Mouse (Mus musculus): ENCODE data around the gene Mrrf. TPM values are rescaled to one million over a fixed set of nuclear protein-coding genes. Genes with fewer than 3 reads are reported as not detected.
"Not testable (repeated sequence)": the region's sequence is repeated elsewhere in the genome, so short reads cannot be mapped to it uniquely, and the experiment has no call there.

The Mrrf gene
- polyA plus RNA-seq, 1 experiment from 2014 or later: 11.1 TPM

DNA sequence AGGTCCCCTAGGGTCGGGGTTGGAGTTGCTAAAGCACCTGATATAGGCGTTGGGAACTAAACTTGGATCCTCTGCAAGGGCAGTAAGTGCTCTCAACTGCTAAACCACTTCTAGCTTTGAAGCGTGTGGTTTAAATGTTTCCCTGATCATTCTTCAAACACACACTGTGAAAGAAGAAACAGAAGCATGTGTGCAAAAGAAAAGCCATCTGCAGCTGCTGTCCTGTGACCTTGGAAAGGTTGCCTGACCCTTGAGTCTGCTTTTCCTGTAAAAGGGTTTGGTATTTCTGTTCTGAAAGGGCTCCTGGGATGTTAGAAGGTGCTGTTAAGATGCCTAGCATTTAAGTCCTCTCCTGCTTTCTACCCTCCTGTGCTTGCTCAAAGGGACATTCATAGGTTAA, 43.3 kb downstream of the Mrrf start:
- no peaks in the 10 kb centered on the region for H3K4me1 ChIP-seq (ENCODE audit: insufficient read depth)
- 75% methylated on average over 3 of the region's 3 CpGs for WGBS (ENCODE audit: insufficient replicate concordance)
- ATAC-seq: no peak
- no peak for DNase-seq
- no peak overlapping the region for H3K27ac ChIP-seq (ENCODE audit: low read depth)
- no peak overlapping the region for H3K9ac ChIP-seq (replicated peaks)
- no peaks in the 10 kb centered on the region for H3K27me3 ChIP-seq (ENCODE audit: insufficient read depth, low read length)
- peaks cover 16% of the 10 kb centered on the region; the same call in 1 of the 2 replicates for H3K36me3 ChIP-seq (replicated peaks; ENCODE audit: insufficient read depth, low read length)
- H3K4me2 ChIP-seq (ENCODE audit: low read depth, low read length): no peak overlapping the region
- H3K4me3 ChIP-seq (ENCODE audit: low read depth, low read length): no peak overlapping the region
- no peak for TF ChIP-seq CTCF (IDR thresholded peaks at IDR 0.05; ENCODE audit: low read depth)
- TF ChIP-seq EP300 (IDR thresholded peaks at IDR 0.05; ENCODE audit: low read depth): no peak
- no peaks in the 10 kb centered on the region for H3K9me3 ChIP-seq (ENCODE audit: low read length)

GRCm38 (mm10) chr2:36181587-36182368, 45.6 kb downstream of the Mrrf start:
- H3K9me3 ChIP-seq (ENCODE audit: low read length); H3K27me3 ChIP-seq (ENCODE audit: insufficient read depth, low read length); H3K4me1 ChIP-seq (ENCODE audit: insufficient read depth); DNase-seq; H3K9ac ChIP-seq (replicated peaks); H3K4me2 ChIP-seq (ENCODE audit: low read depth, low read length); ATAC-seq; H3K27ac ChIP-seq (ENCODE audit: low read depth): not testable (repeated sequence)
- Histone ChIP-seq H3K36me3 (replicated peaks; ENCODE audit: insufficient read depth, low read length) (peaks cover 16% of the 10 kb centered on the region; the same call in 1 of the 2 replicates), H3K4me3 (ENCODE audit: low read depth, low read length) (peak overlapping the region; percentile 36; the same call in 1 of the 2 replicates)
- 86% methylated on average over 4 of the region's 4 CpGs for WGBS (ENCODE audit: insufficient replicate concordance)

DNA sequence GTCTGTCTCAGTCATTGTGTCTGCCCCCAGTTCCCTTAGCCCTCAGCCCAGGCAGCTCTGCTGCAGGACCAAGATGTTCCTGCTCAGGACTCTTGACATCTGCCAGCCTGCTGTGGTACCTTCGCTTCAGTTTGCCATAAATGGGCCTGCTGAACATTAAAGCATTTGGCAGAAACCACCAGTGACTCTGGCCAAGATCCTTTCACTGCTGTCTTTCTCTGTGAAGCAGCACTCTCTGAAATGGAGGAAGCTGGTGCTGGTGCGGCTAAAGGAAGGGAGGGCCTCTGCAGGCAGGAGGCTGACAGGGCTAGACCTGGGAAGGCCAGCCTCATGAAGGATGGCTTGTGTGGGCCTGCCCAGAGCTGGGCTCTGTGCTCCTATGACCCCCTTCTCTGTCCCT, 47.1 kb downstream of the Mrrf start:
- TF ChIP-seq EP300 (IDR thresholded peaks at IDR 0.05; ENCODE audit: low read depth) (no peak), CTCF (IDR thresholded peaks at IDR 0.05; ENCODE audit: low read depth) (no peak)
- no peaks in the 10 kb centered on the region for H3K27me3 ChIP-seq (ENCODE audit: insufficient read depth, low read length)
- peaks cover 8% of the 10 kb centered on the region; the same call in 1 of the 2 replicates for H3K36me3 ChIP-seq (replicated peaks; ENCODE audit: insufficient read depth, low read length)
- no peaks in the 10 kb centered on the region for H3K4me1 ChIP-seq (ENCODE audit: insufficient read depth)
- no peak overlapping the region for H3K27ac ChIP-seq (ENCODE audit: low read depth)
- ATAC-seq (no peak), DNase-seq (no peak)
- no peak overlapping the region for H3K9ac ChIP-seq (replicated peaks)
- WGBS (ENCODE audit: insufficient replicate concordance): 81% methylated on average over 2 of the region's 2 CpGs
- no peak overlapping the region for H3K4me3 ChIP-seq (ENCODE audit: low read depth, low read length)
- H3K4me2 ChIP-seq (ENCODE audit: low read depth, low read length): no peak overlapping the region
- H3K9me3 ChIP-seq (ENCODE audit: low read length): no peaks in the 10 kb centered on the region

DNA sequence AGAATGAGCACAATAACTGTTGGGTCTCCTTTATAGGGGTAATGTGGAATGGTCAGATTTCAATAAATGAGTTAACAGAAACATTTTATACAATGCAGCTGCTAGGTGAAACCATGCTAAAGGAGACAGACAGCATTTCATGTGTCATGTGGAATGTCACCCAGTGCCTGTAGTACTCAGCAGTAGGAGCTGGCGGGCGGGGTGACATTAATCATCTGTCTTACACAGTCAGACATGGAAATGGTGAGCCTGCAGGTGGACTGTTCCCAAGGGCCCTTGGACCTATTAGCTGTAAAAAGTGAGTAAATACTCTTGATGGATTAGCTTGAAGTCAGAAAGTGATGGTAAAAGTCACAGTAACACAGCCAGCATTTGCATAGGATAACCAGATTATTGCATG, 48.0 kb downstream of the Mrrf start:
- TF ChIP-seq EP300 (IDR thresholded peaks at IDR 0.05; ENCODE audit: low read depth): no peak
- no peak for TF ChIP-seq CTCF (IDR thresholded peaks at IDR 0.05; ENCODE audit: low read depth)
- Histone ChIP-seq H3K4me1 (ENCODE audit: insufficient read depth) (no peaks in the 10 kb centered on the region), H3K27me3 (ENCODE audit: insufficient read depth, low read length) (no peaks in the 10 kb centered on the region), H3K4me3 (ENCODE audit: low read depth, low read length) (no peak overlapping the region), H3K36me3 (replicated peaks; ENCODE audit: insufficient read depth, low read length) (peaks cover 1% of the 10 kb centered on the region; the same call in 1 of the 2 replicates), H3K27ac (ENCODE audit: low read depth) (no peak overlapping the region), H3K9ac (replicated peaks) (no peak overlapping the region), H3K9me3 (ENCODE audit: low read length) (no peaks in the 10 kb centered on the region), H3K4me2 (ENCODE audit: low read depth, low read length) (no peak overlapping the region)
- WGBS (ENCODE audit: insufficient replicate concordance): 86% methylated on average over 2 of the region's 2 CpGs
- ATAC-seq: no peak
- no peak for DNase-seq

DNA sequence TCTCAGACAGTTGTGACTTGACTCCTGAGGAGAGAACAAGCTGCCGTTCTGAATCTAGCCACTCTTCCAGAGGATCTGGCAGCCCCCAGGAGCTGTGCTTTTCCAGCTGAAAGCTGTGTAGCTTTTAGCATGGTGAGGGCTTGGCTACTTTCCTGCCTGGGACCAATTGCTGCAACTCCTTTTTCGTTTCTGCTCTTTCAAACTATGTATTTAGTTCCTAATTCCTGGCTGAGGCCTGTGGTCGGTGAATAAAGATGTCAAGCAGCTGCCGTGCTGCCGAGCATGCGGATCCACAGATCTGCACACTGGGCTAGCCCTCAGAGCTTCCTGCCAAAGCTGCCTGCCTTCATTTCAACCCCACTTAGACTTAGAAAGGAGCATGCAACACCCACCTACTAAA, 48.7 kb downstream of the Mrrf start:
- no peak overlapping the region for H3K4me2 ChIP-seq (ENCODE audit: low read depth, low read length)
- H3K27me3 ChIP-seq (ENCODE audit: insufficient read depth, low read length): no peaks in the 10 kb centered on the region
- DNase-seq: no peak
- no peak for ATAC-seq
- no peaks in the 10 kb centered on the region for H3K36me3 ChIP-seq (replicated peaks; ENCODE audit: insufficient read depth, low read length)
- H3K27ac ChIP-seq (ENCODE audit: low read depth): no peak overlapping the region
- 70% methylated on average over 6 of the region's 6 CpGs for WGBS (ENCODE audit: insufficient replicate concordance)
- H3K4me1 ChIP-seq (ENCODE audit: insufficient read depth): no peaks in the 10 kb centered on the region
- H3K9ac ChIP-seq (replicated peaks): no peak overlapping the region
- no peak overlapping the region for H3K4me3 ChIP-seq (ENCODE audit: low read depth, low read length)
- TF ChIP-seq CTCF (IDR thresholded peaks at IDR 0.05; ENCODE audit: low read depth) (no peak), EP300 (IDR thresholded peaks at IDR 0.05; ENCODE audit: low read depth) (no peak)
- H3K9me3 ChIP-seq (ENCODE audit: low read length): no peaks in the 10 kb centered on the region

DNA sequence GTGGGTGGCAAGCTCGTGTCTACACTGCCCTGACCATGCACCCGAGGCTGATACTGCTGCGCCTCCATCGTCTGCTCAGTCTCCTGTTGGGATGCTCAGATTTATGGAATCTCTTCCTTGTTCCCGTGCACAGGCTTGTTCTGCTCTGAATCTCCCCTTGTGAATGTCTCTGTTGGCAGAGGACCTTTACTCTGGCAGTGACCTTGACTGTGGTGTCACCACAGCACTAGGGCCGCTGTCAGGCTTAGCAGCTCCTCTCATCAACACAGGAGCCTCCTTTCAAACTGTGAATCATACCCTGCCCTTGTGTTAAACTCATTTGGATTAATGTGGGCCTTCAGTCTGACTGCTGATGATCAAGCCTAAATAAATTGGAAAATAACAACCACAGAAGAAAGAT, 53.0 kb downstream of the Mrrf start:
- H3K27me3 ChIP-seq (ENCODE audit: insufficient read depth, low read length); DNase-seq; ATAC-seq; H3K4me1 ChIP-seq (ENCODE audit: insufficient read depth); H3K4me3 ChIP-seq (ENCODE audit: low read depth, low read length); H3K9me3 ChIP-seq (ENCODE audit: low read length); H3K4me2 ChIP-seq (ENCODE audit: low read depth, low read length); H3K9ac ChIP-seq (replicated peaks); H3K36me3 ChIP-seq (replicated peaks; ENCODE audit: insufficient read depth, low read length); H3K27ac ChIP-seq (ENCODE audit: low read depth): not testable (repeated sequence)
- 76% methylated on average over 6 of the region's 6 CpGs for WGBS (ENCODE audit: insufficient replicate concordance)

All from liver, postnatal 0 days (tissue).